Mouse (Mus musculus) layer of hippocampus, adult 2 months (tissue): ENCODE measurements around the gene Dkkl1. TPM values are rescaled to one million over a fixed set of nuclear protein-coding genes. Genes with fewer than 3 reads are reported as not detected.

ENCODE experiments used
- DNase-seq, 2 experiments: peaks; one replicate each; pipeline ENCODE4 v3.0.0; 2022; ENCODE audit warnings: low spot score in 2 of 2
- H3K27ac ChIP-seq: fragments of 200-600 bp; 2 replicates; pipeline ENCODE4 v1.8.1; 2022
- H3K4me3 ChIP-seq: fragments of 200-600 bp; 2 replicates; pipeline ENCODE4 v1.8.1; 2022; ENCODE audit warnings: mild to moderate bottlenecking
- CTCF ChIP-seq: fragments of 200-600 bp; conservative IDR thresholded peaks from 2 replicates; pipeline ENCODE4 v1.8.1; 2022; ENCODE audit warnings: antibody characterized with exemption, mild to moderate bottlenecking, moderate library complexity
- total RNA-seq, 2 experiments: library from RNA; stranded (reverse); gene quantifications; 2 replicates each; pipeline ENCODE4 v1.2.3; 2021

Dkkl1 gene
- total RNA-seq, 2 experiments from 2014 or later: 1.6 TPM

GRCm38 (mm10) chr7:45195341-45196175, 16.4 kb downstream of the Dkkl1 start:
- Histone ChIP-seq H3K27ac (no peak overlapping the region), H3K4me3 (no peak overlapping the region)
- no peak for TF ChIP-seq CTCF
- no peak for DNase-seq

- H3K4me3 ChIP-seq: no peak overlapping the region
These were observed 17.8 kb downstream of the Dkkl1 start for GRCm38 (mm10) chr7:45193871-45194785.

GRCm38 (mm10) chr7:45193406-45193805, 18.5 kb downstream of the Dkkl1 start:
- no peak overlapping the region for H3K27ac ChIP-seq
- 0 out of 2 replicates have a peak, but pooled peaks have one; percentile 17 for TF ChIP-seq CTCF
- no peak for DNase-seq
- no peak overlapping the region for H3K4me3 ChIP-seq

More at GRCm38 (mm10) chr7:45193871-45194785, 17.8 kb downstream of the Dkkl1 start:
- H3K27ac ChIP-seq: no peak overlapping the region
- no peak for TF ChIP-seq CTCF
- DNase-seq: no peak

- no peak for DNase-seq
- H3K4me3 ChIP-seq: no peak overlapping the region
- no peak for TF ChIP-seq CTCF
- no peak overlapping the region for H3K27ac ChIP-seq
These were observed 19.2 kb downstream of the Dkkl1 start for GRCm38 (mm10) chr7:45192585-45193310.

- DNase-seq: no peak
- Histone ChIP-seq H3K4me3 (no peak overlapping the region), H3K27ac (no peak overlapping the region)
- TF ChIP-seq CTCF: no peak
These were observed 20.1 kb downstream of the Dkkl1 start for GRCm38 (mm10) chr7:45191803-45192363.

- Histone ChIP-seq H3K4me3 (no peak overlapping the region), H3K27ac (no peak overlapping the region)
- TF ChIP-seq CTCF: no peak
- DNase-seq: no peak
These were observed 20.8 kb downstream of the Dkkl1 start for GRCm38 (mm10) chr7:45191161-45191560.

- no peak for DNase-seq
- Histone ChIP-seq H3K27ac (no peak overlapping the region), H3K4me3 (no peak overlapping the region)
- TF ChIP-seq CTCF: no peak
These were observed 21.8 kb downstream of the Dkkl1 start for GRCm38 (mm10) chr7:45190186-45190585.

- no peak overlapping the region for H3K27ac ChIP-seq
- DNase-seq: no peak
- no peak overlapping the region for H3K4me3 ChIP-seq
- no peak for TF ChIP-seq CTCF
These were observed 22.3 kb downstream of the Dkkl1 start for GRCm38 (mm10) chr7:45189600-45189999.

- no peak for DNase-seq
- Histone ChIP-seq H3K27ac (no peak overlapping the region), H3K4me3 (no peak overlapping the region)
- no peak for TF ChIP-seq CTCF
These were observed 26.0 kb downstream of the Dkkl1 start for GRCm38 (mm10) chr7:45185921-45186320.

GRCm38 (mm10) chr7:45183672-45184071, 28.3 kb downstream of the Dkkl1 start:
- no peak overlapping the region for H3K4me3 ChIP-seq
- DNase-seq: no peak
- H3K27ac ChIP-seq: no peak overlapping the region
- no peak for TF ChIP-seq CTCF

GRCm38 (mm10) chr7:45182606-45183005, 29.3 kb downstream of the Dkkl1 start:
- peak overlapping the region; percentile 50 for H3K4me3 ChIP-seq
- H3K27ac ChIP-seq: peak overlapping the region; percentile 58
- no peak; the same call in 1 of the 2 replicates for TF ChIP-seq CTCF
- no peak for DNase-seq

- TF ChIP-seq CTCF: no peak
- Histone ChIP-seq H3K27ac (peak overlapping the region; percentile 58), H3K4me3 (peak overlapping the region; percentile 50)
- DNase-seq: peak; percentile 84 to 90
These were observed 29.7 kb downstream of the Dkkl1 start for GRCm38 (mm10) chr7:45182199-45182601.
